Mouse (Mus musculus) MEL (cell line): ENCODE results near the gene F930015N05Rik.

ENCODE experiments used
- CHD1 ChIP-seq: IDR thresholded peaks from 2 replicates; pipeline ENCODE4 v1.6.1; 2012; ENCODE audit warnings: low read depth, mild to moderate bottlenecking, inconsistent platforms, low read length, improper control_type of control experiment
- CHD2 ChIP-seq: IDR thresholded peaks from 2 replicates; pipeline ENCODE4 v1.6.1; 2011; ENCODE audit warnings: low read length, improper control_type of control experiment
- CTCF ChIP-seq, 3 experiments: IDR thresholded peaks in 2 of 3; conservative IDR thresholded peaks in 1 of 3; 2 replicates each; pipeline ENCODE4 v1.5.1; 2011 to 2012; ENCODE audit warnings: low read length in 3 of 3, low read depth in 2 of 3, mild to moderate bottlenecking in 2 of 3, improper control_type of control experiment in 1 of 3, inconsistent platforms in 1 of 3, mixed read lengths in 1 of 3, moderate library complexity in 1 of 3; ENCODE audit not compliant: control insufficient read depth in 1 of 3, insufficient read depth in 1 of 3, poor library complexity in 1 of 3, severe bottlenecking in 1 of 3
- GATA1 ChIP-seq: IDR thresholded peaks from 2 replicates; pipeline ENCODE4 v1.6.1; 2011; ENCODE audit warnings: low read depth, low read length, improper control_type of control experiment
- MAFK ChIP-seq: IDR thresholded peaks from 2 replicates; pipeline ENCODE4 v1.6.1; 2011; ENCODE audit warnings: low read depth, mild to moderate bottlenecking, low read length, improper control_type of control experiment, borderline replicate concordance
- MEF2A ChIP-seq: IDR thresholded peaks from 2 replicates; pipeline ENCODE4 v1.6.1; 2014; ENCODE audit warnings: low read depth, mild to moderate bottlenecking, inconsistent platforms, low read length, improper control_type of control experiment; ENCODE audit not compliant: poor library complexity, insufficient replicate concordance, severe bottlenecking; ENCODE audit errors: extremely low read depth
- POLR2A ChIP-seq, 2 experiments: IDR thresholded peaks; 2 replicates each; pipeline ENCODE4 v1.6.1; 2011 to 2012; ENCODE audit warnings: low read length in 2 of 2, mild to moderate bottlenecking in 2 of 2, control low read depth in 1 of 2, improper control_type of control experiment in 1 of 2, low read depth in 1 of 2, moderate library complexity in 1 of 2; ENCODE audit not compliant: control insufficient read depth in 1 of 2, insufficient read depth in 1 of 2, poor library complexity in 1 of 2
- TBP ChIP-seq: IDR thresholded peaks from 2 replicates; pipeline ENCODE4 v1.8.0; 2011; ENCODE audit warnings: low read depth, low read length, improper control_type of control experiment
- TCF12 ChIP-seq: IDR thresholded peaks from 2 replicates; pipeline ENCODE4 v1.6.1; 2014; ENCODE audit warnings: low read depth, mild to moderate bottlenecking, inconsistent platforms, low read length, improper control_type of control experiment, moderate library complexity
- UBTF ChIP-seq: IDR thresholded peaks from 2 replicates; pipeline ENCODE4 v1.6.1; 2012; ENCODE audit warnings: low read depth, mild to moderate bottlenecking, inconsistent platforms, low read length, improper control_type of control experiment, moderate library complexity, borderline replicate concordance; ENCODE audit not compliant: insufficient read depth

GRCm38 (mm10) chr11:64396949-64397348 is 39.5 kb downstream of the F930015N05Rik start:
- TF ChIP-seq TCF12, result no peak
- TF ChIP-seq MEF2A, result no peak
- TF ChIP-seq POLR2A (IDR thresholded peaks at IDR 0.05; ENCODE audit: control insufficient read depth in 1 of 2, insufficient read depth in 1 of 2, low read depth in 1 of 2, low read length in 2 of 2, poor library complexity in 1 of 2), result no peak
- TF ChIP-seq MAFK, result no peak
- no peak for TF ChIP-seq CHD2
- TF ChIP-seq TBP, result no peak
- no peak for TF ChIP-seq CTCF (IDR thresholded peaks at IDR 0.05 in 2 of 3, conservative IDR thresholded peaks at IDR 0.05 in 1 of 3; ENCODE audit: control insufficient read depth in 1 of 3, insufficient read depth in 1 of 3, low read depth in 2 of 3, low read length in 3 of 3, poor library complexity in 1 of 3, severe bottlenecking in 1 of 3)
- no peak for TF ChIP-seq GATA1
- TF ChIP-seq UBTF, result no peak
- no peak for TF ChIP-seq CHD1
